Mouse (Mus musculus): ENCODE data around the gene Usp42.

Gene Usp42

GRCm38 (mm10) chr5:143690392-143690791 lies 41.7 kb downstream of the Usp42 start:
- DNase-seq (ENCODE audit: low spot score in 2 of 2) = no peak

GRCm38 (mm10) chr5:143687589-143687988 lies 44.5 kb downstream of the Usp42 start:
- no peak for DNase-seq (ENCODE audit: low spot score in 2 of 2)

GRCm38 (mm10) chr5:143686456-143686855 lies 45.6 kb downstream of the Usp42 start:
- DNase-seq (ENCODE audit: low spot score in 2 of 2) = no peak

GRCm38 (mm10) chr5:143684911-143685390 lies 47.1 kb downstream of the Usp42 start:
- DNase-seq (ENCODE audit: low spot score in 2 of 2) = no peak

- DNase-seq (ENCODE audit: low spot score in 2 of 2) = no peak
Observed at GRCm38 (mm10) chr5:143683696-143684095, 48.4 kb downstream of the Usp42 start.

GRCm38 (mm10) chr5:143679654-143680053 lies 52.4 kb downstream of the Usp42 start:
- DNase-seq (ENCODE audit: low spot score in 2 of 2) = no peak

- DNase-seq (ENCODE audit: low spot score in 2 of 2) = no peak
Observed at GRCm38 (mm10) chr5:143678634-143679271, 53.3 kb downstream of the Usp42 start.

- DNase-seq (ENCODE audit: low spot score in 2 of 2) = no peak
Observed at GRCm38 (mm10) chr5:143677363-143677762, 54.7 kb downstream of the Usp42 start.

- no peak for DNase-seq (ENCODE audit: low spot score in 2 of 2)
Observed at GRCm38 (mm10) chr5:143676218-143676985, 55.7 kb downstream of the Usp42 start.

- no peak for DNase-seq (ENCODE audit: low spot score in 2 of 2)
Observed at GRCm38 (mm10) chr5:143674576-143674975, 57.5 kb downstream of the Usp42 start.

- no peak for DNase-seq (ENCODE audit: low spot score in 2 of 2)
Observed at GRCm38 (mm10) chr5:143670740-143671415, 61.2 kb downstream of the Usp42 start.

GRCm38 (mm10) chr5:143669839-143670238 lies 62.2 kb downstream of the Usp42 start:
- DNase-seq (ENCODE audit: low spot score in 2 of 2) = no peak

- no peak for DNase-seq (ENCODE audit: low spot score in 2 of 2)
Observed at GRCm38 (mm10) chr5:143669393-143669792, 62.7 kb downstream of the Usp42 start.

GRCm38 (mm10) chr5:143668884-143669283 lies 63.2 kb downstream of the Usp42 start:
- DNase-seq (ENCODE audit: low spot score in 2 of 2) = no peak

GRCm38 (mm10) chr5:143666015-143666414 lies 66.1 kb downstream of the Usp42 start:
- DNase-seq (ENCODE audit: low spot score in 2 of 2) = no peak

- DNase-seq (ENCODE audit: low spot score in 2 of 2) = no peak
Observed at GRCm38 (mm10) chr5:143665561-143665960, 66.5 kb downstream of the Usp42 start.

- no peak for DNase-seq (ENCODE audit: low spot score in 2 of 2)
Observed at GRCm38 (mm10) chr5:143663074-143663687, 68.9 kb downstream of the Usp42 start.

All from cerebellum, postnatal 4 days (tissue).